In the genomic region with DNA sequence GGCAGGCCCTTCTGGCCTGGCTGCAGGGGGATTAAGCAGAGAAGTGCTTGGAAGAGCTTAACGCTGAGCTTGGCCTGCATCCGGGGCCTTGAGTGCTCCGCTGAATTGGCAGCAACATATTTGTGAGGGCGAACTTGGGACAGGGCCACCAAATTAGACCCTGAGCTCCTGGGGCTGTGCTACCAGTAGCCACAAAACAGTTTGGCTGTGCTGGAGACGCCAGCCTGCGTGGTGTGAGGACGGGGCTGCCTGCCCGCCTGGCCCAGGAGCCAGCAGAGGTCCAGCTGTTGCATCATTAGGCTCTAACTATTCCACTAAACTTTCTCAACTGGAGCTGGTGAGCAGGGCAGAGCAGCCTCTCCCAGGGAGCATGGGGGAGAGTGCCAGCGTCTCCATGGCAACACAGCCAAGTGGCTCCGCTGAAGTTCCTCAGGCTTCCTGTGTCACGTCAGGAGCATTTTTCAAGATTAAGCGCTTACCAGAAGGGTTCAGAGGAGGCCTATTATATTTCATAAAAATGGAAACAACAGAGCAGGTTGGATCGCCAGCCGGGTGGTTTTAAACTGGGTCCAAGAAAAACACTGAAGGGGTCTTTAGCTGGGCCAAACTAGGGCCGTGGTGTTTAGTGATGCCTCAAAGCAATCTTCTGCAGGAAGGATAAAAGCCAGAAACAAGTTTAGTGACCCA, we compare ENCODE assay signal across 8 mouse cellular contexts.
DNase-seq lines count a peak whose midpoint lies in the region; ATAC-seq lines count a peak whose summit lies in the region.

No protein-coding gene starts in this region.

- no peaks in the 10 kb centered on the region for H3K9me3 ChIP-seq in embryonic facial prominence, embryonic 10.5 days
- H3K9me3 ChIP-seq in intestine, embryonic 14.5 days (ENCODE audit: control insufficient read depth, low read length): no peaks in the 10 kb centered on the region

- intact Hi-C loops in gastrocnemius, postnatal 36 days (cut with DNase I): no loop called here

- peaks cover 29% of the 10 kb centered on the region for H3K36me3 ChIP-seq in embryonic facial prominence, embryonic 10.5 days (replicated peaks)
- peaks cover 14% of the 10 kb centered on the region for H3K36me3 ChIP-seq in intestine, embryonic 14.5 days (ENCODE audit: control insufficient read depth, insufficient read depth, low read length)

- peak; percentile 37 to 55 for DNase-seq in adrenal gland, postnatal 4 days (ENCODE audit: low spot score in 2 of 2)
- DNase-seq in embryonic facial prominence, embryonic 10.5 days (ENCODE audit: low spot score): peak; percentile 81
- peak; percentile 79 to 90 for DNase-seq in gastrocnemius, postnatal 36 days
- DNase-seq in intestine, embryonic 14.5 days (ENCODE audit: low spot score): peak; percentile 75
- peak; percentile 66 to 84 for DNase-seq in left cerebral cortex, adult 9 months (ENCODE audit: low spot score in 2 of 2)
- DNase-seq in mesoderm, embryonic 11.5 days (ENCODE audit: low read depth, low spot score): peak; percentile 82
- DNase-seq in right cerebral cortex, postnatal 36 days (ENCODE audit: low spot score in 2 of 2): peak; percentile 63 to 75

- peak overlapping the region; percentile 11; the same call in 1 of the 2 replicates for H3K4me3 ChIP-seq in embryonic facial prominence, embryonic 10.5 days
- no peak overlapping the region for H3K4me3 ChIP-seq in intestine, embryonic 14.5 days (ENCODE audit: low read depth, low read length)

- ATAC-seq in intestine, embryonic 14.5 days (replicated peaks; ENCODE audit: low FRiP score, low TSS enrichment, low read depth): peak; percentile 67
- no peak for ATAC-seq in monocyte, adult 5-6 weeks (replicated peaks; ENCODE audit: insufficient number of reproducible peaks, low FRiP score, low TSS enrichment, poor library complexity, severe bottlenecking)

- WGBS in embryonic facial prominence, embryonic 10.5 days: 30% methylated on average over 15 of the region's 15 CpGs
- WGBS in intestine, embryonic 14.5 days: 24% methylated on average over 15 of the region's 15 CpGs

- peaks cover 43% of the 10 kb centered on the region for H3K4me1 ChIP-seq in embryonic facial prominence, embryonic 10.5 days
- peaks cover 18% of the 10 kb centered on the region for H3K4me1 ChIP-seq in intestine, embryonic 14.5 days (replicated peaks; ENCODE audit: control insufficient read depth, insufficient read depth, low read length)

- no peak overlapping the region for H3K9ac ChIP-seq in intestine, embryonic 14.5 days (ENCODE audit: low read length)

- peak overlapping the region; percentile 82 for H3K27ac ChIP-seq in embryonic facial prominence, embryonic 10.5 days (replicated peaks)
- H3K27ac ChIP-seq in intestine, embryonic 14.5 days (ENCODE audit: low read depth): peak overlapping the region; percentile 61

- no peaks in the 10 kb centered on the region for H3K27me3 ChIP-seq in embryonic facial prominence, embryonic 10.5 days (replicated peaks; ENCODE audit: low read depth, poor library complexity, severe bottlenecking)
- H3K27me3 ChIP-seq in intestine, embryonic 14.5 days (replicated peaks; ENCODE audit: control insufficient read depth, insufficient read depth, low read length): no peaks in the 10 kb centered on the region

- no peak overlapping the region for H3K4me2 ChIP-seq in intestine, embryonic 14.5 days (ENCODE audit: low read length)
